Mouse (Mus musculus): Measurements from ENCODE around the gene P2ry6.

P2ry6 gene

DNA sequence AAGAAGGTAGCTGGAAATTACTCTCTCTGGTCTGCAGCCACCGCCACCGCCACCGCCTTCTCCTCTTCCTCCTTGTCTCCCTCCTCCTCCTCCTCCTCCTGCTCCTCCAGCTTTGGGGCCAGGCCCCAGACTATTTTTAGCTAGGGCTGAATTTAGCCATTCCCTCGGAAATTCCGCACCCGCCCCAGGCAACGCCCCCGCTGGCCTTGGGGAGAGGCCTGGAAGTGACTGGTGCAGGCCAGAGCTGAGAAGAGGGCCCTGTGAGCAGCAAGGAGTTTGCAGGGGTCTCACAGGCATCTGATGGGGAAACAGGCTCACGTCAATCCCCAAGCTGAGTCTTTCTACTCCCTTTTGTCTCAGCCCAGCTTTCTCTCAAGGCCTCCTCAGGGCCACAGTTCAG, 56.3 kb downstream of the P2ry6 start:
- in situ Hi-C loops (cut with MseI, MboI): no loop called here

DNA sequence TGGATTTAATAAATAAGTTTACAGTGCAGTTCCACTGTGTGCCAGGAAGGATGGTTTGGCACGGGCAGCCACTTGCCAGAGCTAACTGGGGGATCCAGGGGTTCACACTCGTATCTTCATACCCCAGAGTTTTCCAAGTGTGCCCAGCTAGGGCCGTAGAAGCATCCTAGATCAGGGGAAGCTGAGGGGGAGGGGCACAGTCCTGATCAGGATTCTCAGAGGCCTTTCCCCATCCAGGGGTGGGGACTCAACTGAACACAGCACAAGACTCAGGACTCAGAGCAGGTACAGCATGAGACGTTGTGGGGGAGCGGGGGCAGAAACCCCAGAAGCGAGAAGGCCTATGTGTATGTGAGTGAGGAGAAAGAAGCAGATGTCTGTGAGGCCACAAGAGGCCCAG, 56.7 kb downstream of the P2ry6 start:
- in situ Hi-C loops (cut with MseI, MboI): no loop called here

DNA sequence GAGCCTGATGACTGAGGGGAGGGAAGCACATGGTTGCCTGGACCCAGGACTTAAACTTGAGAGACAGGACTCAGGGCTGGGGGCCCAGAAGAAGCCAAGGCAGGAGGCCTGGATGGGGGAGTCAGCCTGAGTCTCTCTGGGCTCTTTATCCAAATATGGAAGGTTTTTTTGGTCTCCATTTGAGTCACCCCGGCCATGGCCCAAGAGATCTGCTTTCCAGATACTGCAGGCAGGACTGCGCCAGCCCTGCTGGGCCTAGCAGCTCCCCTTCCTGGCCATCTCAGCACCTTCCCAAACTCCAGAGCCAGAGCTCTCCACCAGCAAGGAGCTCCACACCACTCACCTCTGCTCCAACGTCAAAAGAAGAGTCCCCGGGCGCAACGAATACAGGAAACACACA, 57.9 kb downstream of the P2ry6 start:
- in situ Hi-C loops (cut with MseI, MboI): no loop called here

DNA sequence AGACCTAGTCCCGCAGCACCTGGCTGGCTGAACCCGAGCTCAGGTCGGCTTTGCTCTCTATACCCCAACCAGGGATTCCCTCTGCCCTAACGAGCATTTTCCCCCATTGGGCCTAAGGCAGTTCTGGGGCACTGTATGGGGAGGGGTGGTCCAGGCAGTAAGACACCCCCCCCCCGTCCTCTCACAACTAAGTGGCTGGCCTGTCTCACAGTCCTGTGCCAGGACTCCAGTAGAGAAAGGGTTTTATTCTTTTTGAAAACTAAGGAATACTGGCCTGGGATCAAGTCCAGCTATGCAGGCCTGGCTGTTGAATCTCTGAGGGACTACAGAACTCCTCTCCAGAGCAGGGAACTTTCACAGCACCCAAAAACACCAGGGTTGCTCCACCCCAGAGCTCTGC, 59.2 kb downstream of the P2ry6 start:
- in situ Hi-C loops (cut with MseI, MboI): no loop called here

DNA sequence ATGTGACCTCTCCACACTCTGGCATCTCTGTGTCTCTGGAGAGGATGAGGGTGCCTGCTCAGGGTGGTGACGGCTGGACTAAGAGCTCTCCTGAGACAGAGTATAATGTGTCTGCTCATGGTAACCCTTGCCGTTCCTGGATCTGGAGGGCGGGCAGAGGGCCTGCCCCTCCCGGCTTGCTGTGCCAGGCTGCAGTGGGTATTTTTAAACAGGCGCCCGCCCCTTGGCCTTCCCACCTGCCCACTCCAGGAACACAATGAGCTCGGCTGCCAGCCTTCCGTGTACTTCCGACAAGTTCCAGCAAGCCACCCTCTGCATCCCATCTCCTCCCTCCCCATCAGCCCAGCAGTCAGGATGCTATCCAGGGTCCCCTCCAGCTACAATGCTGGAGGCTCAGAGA, 62.7 kb downstream of the P2ry6 start:
- in situ Hi-C loops (cut with MseI, MboI): no loop called here

DNA sequence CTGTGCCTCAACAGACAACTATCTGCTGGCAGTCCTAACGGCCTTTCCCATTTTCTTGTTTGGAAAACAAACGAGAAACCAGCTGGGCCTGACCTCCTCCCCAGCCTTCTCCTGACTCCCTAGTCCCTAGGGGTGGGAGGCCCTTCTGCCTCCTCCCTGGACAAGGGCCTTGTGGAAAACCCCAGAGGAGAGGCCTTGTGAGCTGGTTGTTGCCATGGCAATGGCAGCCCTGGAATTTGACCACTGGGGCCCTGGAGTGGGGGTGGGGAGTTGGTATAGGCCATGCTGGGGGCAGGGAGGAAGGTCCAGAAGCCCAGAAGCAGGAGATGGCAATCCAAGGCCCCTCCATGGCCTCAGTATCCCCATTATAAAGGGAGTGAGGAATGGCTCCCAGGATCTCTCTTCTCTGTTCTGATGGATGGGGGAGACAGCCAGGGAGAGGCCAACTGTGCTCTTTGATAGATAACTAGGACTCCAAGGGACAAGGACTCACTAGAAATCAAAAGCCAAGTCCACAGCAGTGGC, 63.1 kb downstream of the P2ry6 start:
- in situ Hi-C loops (cut with MseI, MboI): no loop called here

DNA sequence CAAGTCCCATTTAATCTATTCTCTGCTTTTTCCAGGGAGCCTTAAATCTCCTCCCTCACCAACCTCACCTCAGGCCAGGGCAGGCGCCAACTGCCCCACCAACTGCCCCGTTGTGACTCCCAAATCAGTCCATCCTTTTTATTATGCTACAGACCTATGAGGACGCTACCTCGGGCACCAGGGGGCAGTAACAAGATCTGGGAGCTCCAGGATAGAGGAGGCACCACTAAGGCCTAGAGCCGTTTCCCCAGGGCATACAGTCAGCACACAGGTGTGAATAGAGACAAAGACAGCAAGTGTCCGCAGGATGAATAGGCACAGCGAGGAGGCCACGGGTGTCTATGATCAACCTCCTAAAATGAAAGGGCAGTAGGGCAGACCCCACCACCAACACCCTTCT, 65.9 kb downstream of the P2ry6 start:
- in situ Hi-C loops (cut with MseI, MboI): no loop called here

DNA sequence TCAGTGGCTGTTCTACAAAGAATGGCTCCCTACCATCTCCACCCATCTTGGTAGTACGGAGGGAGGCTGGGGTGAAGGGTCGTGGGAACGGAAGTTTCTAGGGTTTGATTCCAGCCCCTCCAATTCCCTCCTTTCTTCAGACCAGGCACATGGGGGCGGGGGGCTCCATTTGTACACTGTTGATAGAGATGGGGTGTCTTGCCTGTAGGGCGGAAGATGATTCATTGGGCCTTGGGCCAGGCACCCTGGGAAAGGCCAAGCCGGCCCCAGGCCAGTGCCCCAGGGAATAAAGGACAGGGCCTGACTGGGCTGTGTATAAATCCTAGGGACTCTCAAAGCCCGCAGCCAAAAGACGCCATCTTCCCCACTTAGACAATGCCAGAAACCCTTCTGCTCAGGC, 66.4 kb downstream of the P2ry6 start:
- in situ Hi-C loops (cut with MseI, MboI): no loop called here

DNA sequence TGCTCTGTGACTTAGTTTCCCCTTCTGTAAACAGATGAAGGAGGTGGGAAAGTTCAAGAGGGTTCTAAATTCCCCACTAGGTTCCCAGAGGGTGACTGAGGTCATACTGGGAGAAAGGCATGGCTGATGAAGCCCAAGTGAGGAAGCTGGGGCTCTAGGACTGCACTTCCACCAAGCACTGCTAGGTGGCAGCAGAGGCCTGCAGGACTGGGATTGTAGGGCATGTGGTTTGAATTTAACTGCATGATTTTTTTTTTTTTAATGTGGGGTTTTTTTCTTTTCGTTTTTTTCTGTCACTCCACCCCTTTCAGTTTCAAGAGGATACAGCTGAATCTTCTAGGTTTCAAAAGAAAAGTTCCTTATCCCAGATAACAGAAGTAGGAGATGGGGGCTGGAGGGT, 67.2 kb downstream of the P2ry6 start:
- in situ Hi-C loops (cut with MseI, MboI): no loop called here

DNA sequence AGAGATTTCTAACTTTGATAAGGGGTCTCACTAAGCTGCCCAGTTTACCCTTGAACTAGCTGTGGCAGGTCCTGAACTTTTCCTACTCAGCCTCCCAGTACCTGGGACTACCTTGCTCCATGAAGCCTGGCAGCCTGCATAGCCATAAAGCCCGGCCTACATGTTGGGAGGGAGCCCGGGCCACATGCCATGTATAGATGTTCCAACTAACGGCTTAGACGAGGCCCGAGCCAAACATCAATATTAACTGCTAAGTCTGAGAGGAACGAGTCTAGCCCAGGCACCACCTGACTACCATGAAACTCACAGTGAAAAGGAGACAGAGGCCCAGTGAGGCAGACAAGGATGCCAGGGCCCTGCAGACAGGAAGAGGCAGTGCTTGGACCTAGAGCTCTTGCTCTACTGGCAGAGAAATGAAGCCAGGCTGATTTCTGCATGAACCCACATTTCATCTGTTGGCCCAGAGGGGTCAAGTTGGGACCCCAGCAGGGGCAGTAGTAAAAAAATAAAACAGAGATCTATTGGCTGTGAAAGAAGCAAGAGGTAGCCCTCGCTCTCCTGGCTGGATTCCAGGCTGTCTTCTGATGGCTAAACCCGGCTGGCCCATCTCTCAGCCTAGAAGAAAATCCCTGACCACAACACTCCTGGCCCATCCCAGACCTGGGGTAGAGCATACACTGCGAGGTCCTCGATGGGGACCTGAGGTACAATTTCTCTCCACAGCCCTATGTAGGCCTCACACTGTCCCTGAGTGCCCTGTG, 68.2 kb downstream of the P2ry6 start:
- in situ Hi-C loops (cut with MseI, MboI): no loop called here

DNA sequence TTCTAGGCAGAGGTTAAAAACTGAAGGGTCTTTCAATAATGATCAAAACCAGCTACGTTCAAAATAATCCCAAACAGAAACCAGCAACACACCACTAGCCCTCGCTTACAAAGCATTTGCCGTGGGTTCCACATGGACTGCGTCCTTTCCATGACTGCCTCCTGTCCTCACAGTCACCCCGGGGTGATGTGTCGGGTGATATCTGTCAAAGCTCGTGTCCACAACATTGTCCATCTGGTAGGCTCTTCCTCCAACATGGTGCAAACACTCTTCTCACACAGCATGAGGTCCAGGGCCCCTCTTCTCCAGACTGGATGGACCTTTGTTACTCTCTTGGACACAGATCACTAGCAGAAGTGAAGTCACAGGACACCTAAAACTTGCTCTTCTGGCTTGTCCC, 69.4 kb downstream of the P2ry6 start:
- in situ Hi-C loops (cut with MseI, MboI): no loop called here

DNA sequence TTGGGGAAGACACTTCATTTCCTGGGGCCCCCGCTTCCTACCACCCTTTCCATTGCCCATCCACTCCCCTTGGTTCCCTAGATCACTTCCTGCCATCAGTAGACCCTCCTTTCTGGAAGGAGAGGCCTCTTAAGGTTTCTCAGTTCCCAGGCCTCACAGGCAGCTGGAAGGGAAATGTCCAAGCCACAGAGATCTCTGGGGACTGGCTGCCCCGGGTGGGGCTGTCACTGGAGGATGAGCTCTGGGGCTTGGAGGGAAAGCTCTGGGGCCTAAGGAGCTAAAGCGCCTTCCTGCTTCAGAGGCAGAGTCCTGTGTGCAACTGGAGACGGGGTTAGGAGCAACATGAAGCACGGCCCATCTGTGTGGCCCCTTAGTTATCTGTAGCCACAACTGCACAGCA, 69.8 kb downstream of the P2ry6 start:
- in situ Hi-C loops (cut with MseI, MboI): no loop called here

DNA sequence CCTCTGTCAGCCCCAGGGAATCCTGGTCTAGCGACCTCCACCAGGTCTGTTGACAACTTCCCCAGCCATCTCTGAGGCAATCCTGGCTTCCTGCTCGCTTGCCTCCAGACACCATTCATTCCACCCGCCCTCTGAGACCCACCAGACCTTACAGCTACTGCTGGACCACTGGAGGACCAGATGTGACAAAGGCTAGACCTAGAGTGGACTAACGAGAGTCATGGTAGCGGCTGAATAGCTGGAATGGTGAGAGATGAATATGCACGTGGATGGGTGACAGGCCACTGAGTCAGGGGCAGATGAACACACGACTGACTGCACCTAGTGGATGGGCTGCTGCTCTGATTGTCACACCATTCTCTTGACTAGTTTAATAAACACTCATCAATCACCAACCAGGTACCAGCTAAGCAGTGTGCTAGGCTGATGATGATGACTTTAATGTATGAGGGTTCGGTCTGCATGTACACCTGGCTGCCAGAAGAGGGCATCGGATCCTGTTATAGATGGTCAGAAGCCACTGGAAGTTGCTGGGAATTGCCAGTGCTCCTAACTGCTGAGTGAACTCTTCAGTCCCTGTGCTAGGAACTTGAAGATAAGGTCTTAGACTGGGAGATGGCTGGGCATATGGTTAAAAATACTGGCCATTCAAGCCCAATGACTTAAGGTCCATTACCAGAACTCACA, 71.9 kb downstream of the P2ry6 start:
- in situ Hi-C loops (cut with MseI, MboI): no loop called here

DNA sequence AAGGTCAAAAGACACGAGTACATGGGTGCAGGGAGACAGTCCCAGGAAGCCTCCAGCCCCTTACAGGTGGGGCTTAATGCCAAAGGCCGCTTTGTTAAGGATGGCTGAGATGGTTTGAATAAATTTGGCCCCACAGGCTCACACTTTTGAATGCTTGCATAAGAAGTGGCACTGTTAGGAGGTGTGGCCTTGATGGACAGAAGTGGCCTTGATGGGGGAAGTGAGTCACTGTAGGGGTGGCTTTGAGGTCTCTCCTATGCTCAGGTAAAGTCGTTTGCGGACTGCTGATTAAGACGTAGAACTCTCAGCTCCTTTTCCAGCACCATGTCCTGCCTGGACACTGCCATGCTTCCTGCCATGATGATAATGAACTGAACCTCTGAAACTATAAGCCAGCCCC, 76.6 kb downstream of the P2ry6 start:
- in situ Hi-C loops (cut with MseI, MboI): no loop called here

DNA sequence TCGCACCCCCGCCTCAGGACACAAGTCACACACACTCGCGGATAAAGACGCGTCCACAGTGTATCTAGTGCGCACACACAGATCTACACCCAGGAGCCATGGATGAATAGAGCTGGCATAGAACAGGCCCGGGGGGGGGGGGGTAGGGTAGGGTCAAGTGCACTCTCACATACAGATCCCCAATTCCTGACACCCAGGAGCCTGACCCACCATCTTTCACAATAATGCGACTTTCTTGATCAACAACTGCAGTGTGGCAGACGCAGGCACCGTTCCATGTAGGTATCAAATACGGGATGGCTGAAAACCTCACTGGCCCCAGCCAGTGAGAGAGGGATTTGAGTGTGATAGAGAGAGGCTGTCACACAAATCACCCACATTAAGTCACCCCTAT, 79.6 kb downstream of the P2ry6 start:
- in situ Hi-C loops (cut with MseI, MboI): no loop called here

DNA sequence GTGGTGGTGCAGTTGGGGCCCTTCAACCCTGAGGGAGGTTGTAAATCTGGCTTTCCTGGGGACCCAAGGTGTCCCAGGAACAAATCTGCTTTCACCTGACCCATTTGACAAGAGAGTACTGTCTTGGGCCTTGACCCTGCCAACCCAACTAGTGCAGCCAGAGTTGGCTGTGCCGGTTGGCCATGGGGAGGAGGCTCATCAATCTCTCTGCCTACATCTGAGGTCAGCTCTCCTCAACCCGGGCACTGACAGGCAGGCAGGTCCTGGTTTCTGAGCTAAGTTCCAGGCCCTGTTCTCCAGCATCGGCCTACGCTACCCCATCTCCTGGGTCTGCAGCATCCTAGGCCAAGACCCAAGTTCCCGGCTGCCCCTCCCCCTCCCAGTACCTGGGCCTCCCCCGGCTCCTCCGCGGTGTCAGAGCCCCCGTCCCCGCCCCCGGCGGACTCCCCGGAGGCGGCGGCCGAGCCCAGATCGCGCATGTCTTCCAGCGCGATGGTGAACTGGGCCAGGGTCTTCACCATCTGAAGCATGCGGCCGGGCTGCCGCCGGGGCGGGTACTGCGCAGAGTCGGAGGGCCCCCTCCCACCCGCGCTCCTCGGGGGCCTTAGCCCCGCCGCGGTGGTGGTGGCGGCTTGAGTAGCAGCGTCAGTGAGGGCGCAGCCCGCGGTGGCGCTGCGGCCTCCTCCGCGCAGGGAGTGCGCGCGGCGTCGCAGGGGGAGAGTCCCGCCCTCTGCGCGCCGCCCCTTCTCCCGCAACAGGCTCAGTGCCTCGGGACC, 80.2 kb downstream of the P2ry6 start:
- in situ Hi-C loops (cut with MseI, MboI): no loop called here

DNA sequence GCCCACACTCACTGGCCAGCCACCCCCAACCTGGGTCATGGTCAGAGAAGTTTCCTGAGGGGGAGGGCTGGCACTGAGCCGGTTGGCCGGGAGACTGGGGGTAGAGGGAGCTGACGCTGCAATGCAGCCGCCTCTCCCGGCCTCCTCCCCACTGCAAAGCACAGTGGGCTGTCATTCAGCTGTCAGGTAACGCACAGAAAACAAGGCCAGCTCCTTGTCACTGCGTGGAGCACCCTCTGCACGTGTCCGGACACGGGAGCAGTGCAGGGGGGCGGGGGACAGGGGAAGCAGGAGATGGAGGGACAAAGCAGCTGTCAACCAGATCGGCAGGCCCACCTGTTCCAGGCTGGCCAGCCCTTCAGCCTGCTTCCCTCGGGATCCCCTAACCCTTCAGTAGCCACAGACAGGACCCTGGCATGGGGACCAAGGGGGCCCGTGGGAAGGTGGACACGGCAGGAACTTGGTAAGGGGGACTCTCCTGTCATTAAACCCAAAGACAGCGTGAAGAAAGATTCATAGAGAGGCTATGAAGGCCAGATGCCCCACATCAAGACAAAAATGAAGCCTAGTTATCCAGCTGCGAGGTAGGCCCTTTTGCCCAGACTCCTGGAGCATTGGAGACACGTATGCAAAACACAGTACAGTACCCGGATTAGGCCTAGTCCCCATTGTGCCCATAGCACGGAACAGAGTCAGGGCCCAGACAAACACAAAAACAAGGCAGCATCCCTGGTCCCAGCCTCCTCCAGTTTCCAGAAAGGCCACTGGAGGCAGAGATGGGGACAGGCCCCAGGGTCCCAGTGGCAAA, 81.0 kb downstream of the P2ry6 start:
- in situ Hi-C loops (cut with MseI, MboI): no loop called here
